ENCODE assay signal across 20 mouse cellular contexts in the genomic region with DNA sequence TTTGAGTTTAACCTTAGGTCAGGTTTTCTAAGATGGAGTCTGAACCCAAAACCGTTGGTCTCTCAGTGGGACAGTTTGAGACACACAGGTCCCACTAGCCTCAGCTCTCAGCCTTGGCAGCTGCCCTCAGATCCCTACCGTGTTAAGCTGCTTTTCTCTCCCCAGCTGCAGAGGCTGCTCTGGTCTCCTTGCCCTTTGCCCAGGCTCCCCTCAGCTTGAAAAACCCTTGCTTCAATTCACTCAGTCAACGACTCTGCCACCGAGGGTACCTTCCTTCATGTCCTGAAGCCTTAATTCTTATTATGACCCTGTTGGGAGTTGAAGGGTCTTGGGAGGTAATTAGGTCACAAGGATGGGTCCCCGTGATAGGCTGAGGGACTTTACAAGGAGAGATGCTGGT. TPM values are rescaled to one million over a fixed set of nuclear protein-coding genes. Genes with fewer than 3 reads are reported as not detected.
DNase-seq lines count a peak whose midpoint lies in the region.
"Had no signal": no experiment of that assay in that cellular context is flagged by ENCODE, and none has a peak within 500 bp of the region (broad histone marks: within the 10 kb centered on the region; RNA-seq: fewer than 3 reads in every experiment).

No protein-coding gene starts in this region.

- intact Hi-C loops in heart, postnatal 25 days (cut with DNase I) = no loop called here

- DNase-seq in heart, adult 11 months = peak; percentile 66
- DNase-seq in heart, postnatal 25 days (ENCODE audit: low spot score) = no peak
- DNase-seq in layer of hippocampus, adult 11-12 months (ENCODE audit: low spot score) = peak; percentile 1
- no peak for DNase-seq in layer of hippocampus, adult 18-20 months (ENCODE audit: low spot score in 2 of 2)
- DNase-seq in right cerebral cortex, postnatal 10 days (ENCODE audit: low spot score in 2 of 2) = peak; percentile 4 to 11
- no peak for DNase-seq in right cerebral cortex, adult 18-20 months
- peak; percentile 64 to 82 for DNase-seq in kidney, postnatal 25 days
- DNase-seq in layer of hippocampus, adult 9-10 months (ENCODE audit: low spot score) = no peak
- DNase-seq: adrenal gland, adult 2 months; adrenal gland, postnatal 36 days; cerebellum, adult 18-20 months; cerebellum, postnatal 10 days; gastrocnemius, adult 2 months; heart, postnatal 10 days; layer of hippocampus, adult 9-11 months; liver, embryonic 13.5 days; lung, adult 18-20 months; lung, postnatal 4 days; right cerebral cortex, postnatal 14 days; thymus, postnatal 14 days had no signal

RNA-seq across cellular contexts. Expression of gene BC034090, which starts 5.7 kb away (rescaled TPM):
- total RNA-seq in heart, postnatal 25 days (2021) = 10 to 100 TPM; 38.0 to 41.4 TPM
- 1 to 10 TPM; 5.9 to 7.6 TPM for total RNA-seq in layer of hippocampus, adult 18-20 months (2021)

Comparison
In these comparisons a context has a peak if more than half of its experiments do, and no peak if none do; other contexts are left out.
1. DNase-seq: peak in heart, adult 11 months (single experiment), layer of hippocampus, adult 11-12 months (single experiment), right cerebral cortex, postnatal 10 days (2 of 2) and kidney, postnatal 25 days (2 of 2); none in heart, postnatal 25 days (single experiment), layer of hippocampus, adult 18-20 months (0 of 2), right cerebral cortex, adult 18-20 months (single experiment) and layer of hippocampus, adult 9-10 months (single experiment).
2. RNA of gene BC034090, which starts 5.7 kb away (total RNA-seq): 38.0 to 41.4 TPM in heart, postnatal 25 days; 5.9 to 7.6 TPM in layer of hippocampus, adult 18-20 months; every median in the first group is over 4 times any median in the second.